ENCODE assay signal across 12 mouse cellular contexts in genomic region chr8:94184357-94184843, GRCm38 (mm10). TPM values are rescaled to one million over a fixed set of nuclear protein-coding genes. Genes with fewer than 3 reads are reported as not detected.
DNase-seq lines count a peak whose midpoint lies in the region; ATAC-seq and TF ChIP-seq lines count a peak whose summit lies in the region.
"Had no signal": no experiment of that assay in that cellular context is flagged by ENCODE, and none has a peak within 500 bp of the region (broad histone marks: within the 10 kb centered on the region; RNA-seq: fewer than 3 reads in every experiment).

No protein-coding gene starts in this region.

- peaks cover 10% of the 10 kb centered on the region for H3K27me3 ChIP-seq in kidney, postnatal 0 days (ENCODE audit: insufficient read depth, low read length)
- peaks cover 34% of the 10 kb centered on the region for H3K27me3 ChIP-seq in intestine, embryonic 15.5 days (replicated peaks)
- H3K27me3 ChIP-seq in liver, postnatal 0 days (ENCODE audit: insufficient read depth, low read length), result peaks cover 6% of the 10 kb centered on the region; the same call in 1 of the 2 replicates

- peak overlapping the region; percentile 70 for H3K27ac ChIP-seq in kidney, postnatal 0 days
- H3K27ac ChIP-seq in intestine, embryonic 15.5 days, result peak overlapping the region; percentile 77
- H3K27ac ChIP-seq in liver, postnatal 0 days (ENCODE audit: low read depth), result no peak overlapping the region
- H3K27ac ChIP-seq: embryonic facial prominence, embryonic 12.5 days had no signal

- no peak overlapping the region for H3K4me3 ChIP-seq in kidney, postnatal 0 days (replicated peaks; ENCODE audit: low read depth, low read length)
- no peak overlapping the region for H3K4me3 ChIP-seq in intestine, embryonic 15.5 days (replicated peaks)
- no peak overlapping the region for H3K4me3 ChIP-seq in liver, postnatal 0 days (ENCODE audit: low read depth, low read length)
- H3K4me3 ChIP-seq: embryonic facial prominence, embryonic 12.5 days had no signal

- H3K36me3 ChIP-seq in kidney, postnatal 0 days (ENCODE audit: insufficient read depth, low read length), result no peaks in the 10 kb centered on the region
- H3K36me3 ChIP-seq in intestine, embryonic 15.5 days, result no peaks in the 10 kb centered on the region
- no peaks in the 10 kb centered on the region; the same call in 1 of the 2 replicates for H3K36me3 ChIP-seq in liver, postnatal 0 days (replicated peaks; ENCODE audit: insufficient read depth, low read length)
- H3K36me3 ChIP-seq: embryonic facial prominence, embryonic 12.5 days had no signal

- no peak overlapping the region for H3K9ac ChIP-seq in kidney, postnatal 0 days (ENCODE audit: low read depth, low read length)
- H3K9ac ChIP-seq in intestine, embryonic 15.5 days, result no peak overlapping the region
- H3K9ac ChIP-seq in liver, postnatal 0 days (replicated peaks), result 0 out of 2 replicates have a peak overlapping the region, but pooled peaks have one; percentile 13
- H3K9ac ChIP-seq: embryonic facial prominence, embryonic 12.5 days had no signal

- TF ChIP-seq CTCF in kidney, postnatal 0 days (IDR thresholded peaks at IDR 0.05; ENCODE audit: low read depth), result no peak
- TF ChIP-seq CTCF in liver, postnatal 0 days (IDR thresholded peaks at IDR 0.05; ENCODE audit: low read depth), result no peak

- 0 out of 2 replicates have a peak overlapping the region, but pooled peaks have one; percentile 1 for H3K4me2 ChIP-seq in kidney, postnatal 0 days (ENCODE audit: low read length)
- peak overlapping the region; percentile 50 for H3K4me2 ChIP-seq in intestine, embryonic 15.5 days (replicated peaks)
- H3K4me2 ChIP-seq in liver, postnatal 0 days (ENCODE audit: low read depth, low read length), result peak overlapping the region; percentile 2; the same call in 1 of the 2 replicates
- H3K4me2 ChIP-seq: embryonic facial prominence, embryonic 12.5 days had no signal

- DNase-seq in kidney, postnatal 0 days (ENCODE audit: low spot score), result no peak
- DNase-seq in kidney, postnatal 10 days, result no peak
- peak; percentile 69 for DNase-seq in ZHBTc4 (ENCODE audit: low read depth, low spot score)
- no peak for DNase-seq in liver, postnatal 0 days
- DNase-seq in layer of hippocampus, adult 9-10 months (ENCODE audit: low spot score), result no peak
- DNase-seq: adrenal gland, adult 2 months; cerebellum, adult 11-12 months; heart, postnatal 14 days; kidney, adult 8-10 months had no signal

- TF ChIP-seq EP300 in liver, postnatal 0 days (IDR thresholded peaks at IDR 0.05; ENCODE audit: low read depth), result no peak

- ATAC-seq in kidney, postnatal 0 days (replicated peaks; ENCODE audit: low FRiP score, low read depth), result no peak
- no peak for ATAC-seq in intestine, embryonic 15.5 days
- ATAC-seq in liver, postnatal 0 days, result no peak
- ATAC-seq in activated CD4-positive, CD25-positive, alpha-beta regulatory T cell, adult 4 months, result no peak

- no peaks in the 10 kb centered on the region for H3K9me3 ChIP-seq in kidney, postnatal 0 days (replicated peaks; ENCODE audit: low read length)
- no peaks in the 10 kb centered on the region for H3K9me3 ChIP-seq in intestine, embryonic 15.5 days
- H3K9me3 ChIP-seq in liver, postnatal 0 days (ENCODE audit: low read length), result no peaks in the 10 kb centered on the region
- H3K9me3 ChIP-seq: embryonic facial prominence, embryonic 12.5 days had no signal

- 12% methylated on average over 12 of the region's 12 CpGs for WGBS in kidney, postnatal 0 days
- 40% methylated on average over 12 of the region's 12 CpGs for WGBS in intestine, embryonic 15.5 days
- WGBS in liver, postnatal 0 days (ENCODE audit: insufficient replicate concordance), result 37% methylated on average over 12 of the region's 12 CpGs

- H3K4me1 ChIP-seq in kidney, postnatal 0 days (replicated peaks; ENCODE audit: insufficient read depth, low read length), result peaks cover 25% of the 10 kb centered on the region; the same call in 1 of the 2 replicates
- H3K4me1 ChIP-seq in intestine, embryonic 15.5 days (replicated peaks), result peaks cover 31% of the 10 kb centered on the region
- peaks cover 38% of the 10 kb centered on the region for H3K4me1 ChIP-seq in liver, postnatal 0 days (ENCODE audit: insufficient read depth)

RNA-seq across cellular contexts. Expression of gene Mt1, which starts 5.5 kb away (rescaled TPM):
- 499 and 556 TPM in 2 replicates for polyA plus RNA-seq in kidney, postnatal 0 days (2015; fragmentation: Nextera tagmentation; extraction: Ambion mirVana)
- 2,231 and 2,526 TPM in 2 replicates for polyA plus RNA-seq in intestine, embryonic 15.5 days (2015; fragmentation: Nextera tagmentation; extraction: Ambion mirVana)
- 2,663 and 3,863 TPM in 2 replicates for polyA plus RNA-seq in liver, postnatal 0 days (2015; fragmentation: Nextera tagmentation; extraction: Ambion mirVana)
- 1 to 10 TPM; 3.0 to 4.2 TPM for polyA plus RNA-seq in activated CD4-positive, CD25-positive, alpha-beta regulatory T cell, adult 4 months (2017; shearing (Covaris generic))

RNA-seq across cellular contexts. Expression of gene Mt2, which starts 11.9 kb away (rescaled TPM):
- polyA plus RNA-seq in kidney, postnatal 0 days (2015; fragmentation: Nextera tagmentation; extraction: Ambion mirVana), result 98.3 and 113 TPM in 2 replicates
- polyA plus RNA-seq in intestine, embryonic 15.5 days (2015; fragmentation: Nextera tagmentation; extraction: Ambion mirVana), result 522 and 534 TPM in 2 replicates
- polyA plus RNA-seq in liver, postnatal 0 days (2015; fragmentation: Nextera tagmentation; extraction: Ambion mirVana), result 507 and 771 TPM in 2 replicates
- polyA plus RNA-seq in activated CD4-positive, CD25-positive, alpha-beta regulatory T cell, adult 4 months (2017; shearing (Covaris generic)), result not detected

RNA-seq across cellular contexts. Expression of gene Nup93, which starts 30.0 kb away (rescaled TPM):
- 45.0 and 53.6 TPM in 2 replicates for polyA plus RNA-seq in kidney, postnatal 0 days (2015; fragmentation: Nextera tagmentation; extraction: Ambion mirVana)
- polyA plus RNA-seq in intestine, embryonic 15.5 days (2015; fragmentation: Nextera tagmentation; extraction: Ambion mirVana), result 70.2 and 74.9 TPM in 2 replicates
- 13.4 and 18.2 TPM in 2 replicates for polyA plus RNA-seq in liver, postnatal 0 days (2015; fragmentation: Nextera tagmentation; extraction: Ambion mirVana)
- polyA plus RNA-seq in activated CD4-positive, CD25-positive, alpha-beta regulatory T cell, adult 4 months (2017; shearing (Covaris generic)), result 10 to 100 TPM; 30.7 to 33.1 TPM

RNA-seq across cellular contexts. Expression of gene Mt3, which starts 32.0 kb away (rescaled TPM):
- polyA plus RNA-seq in kidney, postnatal 0 days (2015; fragmentation: Nextera tagmentation; extraction: Ambion mirVana), result 2.2 and 2.7 TPM in 2 replicates
- polyA plus RNA-seq in intestine, embryonic 15.5 days (2015; fragmentation: Nextera tagmentation; extraction: Ambion mirVana), result 4.4 and 5.6 TPM in 2 replicates
- polyA plus RNA-seq in liver, postnatal 0 days (2015; fragmentation: Nextera tagmentation; extraction: Ambion mirVana), result not detected in 2 replicates
- not detected for polyA plus RNA-seq in activated CD4-positive, CD25-positive, alpha-beta regulatory T cell, adult 4 months (2017; shearing (Covaris generic))

RNA-seq across cellular contexts. Expression of gene Mt4, which starts 47.4 kb away (rescaled TPM):
- not detected in 2 replicates for polyA plus RNA-seq in kidney, postnatal 0 days (2015; fragmentation: Nextera tagmentation; extraction: Ambion mirVana)
- polyA plus RNA-seq in intestine, embryonic 15.5 days (2015; fragmentation: Nextera tagmentation; extraction: Ambion mirVana), result 4.1 and 4.2 TPM in 2 replicates
- not detected in 2 replicates for polyA plus RNA-seq in liver, postnatal 0 days (2015; fragmentation: Nextera tagmentation; extraction: Ambion mirVana)
- polyA plus RNA-seq in activated CD4-positive, CD25-positive, alpha-beta regulatory T cell, adult 4 months (2017; shearing (Covaris generic)), result not detected
- polyA plus RNA-seq: adrenal gland, adult 2 months; embryonic facial prominence, embryonic 12.5 days had no signal

Comparison
In these comparisons a context has a peak if more than half of its experiments do, and no peak if none do; other contexts are left out.
1. RNA of gene Mt1, which starts 5.5 kb away (polyA plus RNA-seq): 2,663 to 3,863 TPM in liver, postnatal 0 days, 2,231 to 2,526 TPM in intestine, embryonic 15.5 days and 499 to 556 TPM in kidney, postnatal 0 days; 3.0 to 4.2 TPM in activated CD4-positive, CD25-positive, alpha-beta regulatory T cell, adult 4 months; every median in the first group is over 10 times any median in the second.
2. RNA of gene Mt2, which starts 11.9 kb away (polyA plus RNA-seq): 522 to 534 TPM in intestine, embryonic 15.5 days, 507 to 771 TPM in liver, postnatal 0 days and 98.3 to 113 TPM in kidney, postnatal 0 days; not detected in activated CD4-positive, CD25-positive, alpha-beta regulatory T cell, adult 4 months; every median in the first group is over 10 times any median in the second.
3. Peak in every context shown above with its lines, with median percentiles within 50 percentile points of each other: H3K4me2 ChIP-seq.